ENCODE assay signal across 25 mouse cellular contexts in genomic region chr2:38956062-38956461, GRCm38 (mm10). TPM values are rescaled to one million over a fixed set of nuclear protein-coding genes. Genes with fewer than 3 reads are reported as not detected.
"Had no signal": no experiment of that assay in that cellular context is flagged by ENCODE, and none has a peak within 500 bp of the region (broad histone marks: within the 10 kb centered on the region; RNA-seq: fewer than 3 reads in every experiment).

No protein-coding gene starts in this region.

- H3K4me3 ChIP-seq: heart, embryonic 10.5 days; heart, embryonic 13.5 days; heart, embryonic 15.5 days; hindbrain, embryonic 10.5 days; hindbrain, embryonic 12.5 days; intestine, embryonic 15.5 days; layer of hippocampus, adult 2 months; left cerebral cortex, adult 2 months; limb, embryonic 10.5 days; limb, embryonic 12.5 days had no signal

- H3K27me3 ChIP-seq: heart, embryonic 13.5 days; heart, embryonic 15.5 days; hindbrain, embryonic 12.5 days; intestine, embryonic 15.5 days; limb, embryonic 12.5 days had no signal

- H3K27ac ChIP-seq: heart, embryonic 10.5 days; heart, embryonic 13.5 days; heart, embryonic 15.5 days; hindbrain, embryonic 10.5 days; hindbrain, embryonic 12.5 days; hindbrain, embryonic 14.5 days; intestine, embryonic 15.5 days; layer of hippocampus, adult 2 months; left cerebral cortex, adult 2 months; limb, embryonic 10.5 days; limb, embryonic 12.5 days had no signal

- H3K4me2 ChIP-seq: heart, embryonic 13.5 days; heart, embryonic 15.5 days; hindbrain, embryonic 12.5 days; hindbrain, embryonic 14.5 days; intestine, embryonic 15.5 days; limb, embryonic 12.5 days; liver, embryonic 11.5 days had no signal

- H3K4me1 ChIP-seq: hindbrain, embryonic 10.5 days; hindbrain, embryonic 12.5 days; intestine, embryonic 15.5 days; limb, embryonic 12.5 days had no signal

- H3K9ac ChIP-seq: heart, embryonic 13.5 days; heart, embryonic 15.5 days; hindbrain, embryonic 12.5 days; hindbrain, embryonic 14.5 days; intestine, embryonic 15.5 days; limb, embryonic 12.5 days had no signal

- ATAC-seq: hindbrain, embryonic 16.5 days; inflammation-experienced regulatory T-cells, adult 6 months; intestine, embryonic 15.5 days; intestine, postnatal 0 days had no signal

- H3K9me3 ChIP-seq: heart, embryonic 10.5 days; heart, embryonic 13.5 days; heart, embryonic 15.5 days; hindbrain, embryonic 10.5 days; hindbrain, embryonic 12.5 days; intestine, embryonic 15.5 days; limb, embryonic 10.5 days; limb, embryonic 12.5 days had no signal

- DNase-seq: gastrocnemius, postnatal 25 days; heart, adult 18-20 months; heart, postnatal 4 days; kidney, adult 18-20 months; kidney, adult 8-10 months; kidney, postnatal 10 days; kidney, postnatal 25 days; kidney, postnatal 4 days; liver had no signal

- H3K36me3 ChIP-seq: heart, embryonic 10.5 days; heart, embryonic 13.5 days; heart, embryonic 15.5 days; hindbrain, embryonic 10.5 days; hindbrain, embryonic 12.5 days; intestine, embryonic 15.5 days; limb, embryonic 10.5 days; limb, embryonic 12.5 days had no signal

RNA-seq across cellular contexts. Expression of gene Olfml2a, which starts 24.3 kb away (rescaled TPM):
- total RNA-seq: granulocyte monocyte progenitor cell, adult 5-6 weeks had no signal
